Mouse (Mus musculus) kidney, postnatal 0 days (tissue): Measurements from ENCODE around the gene Zfyve16. TPM values are rescaled to one million over a fixed set of nuclear protein-coding genes. Genes with fewer than 3 reads are reported as not detected.
A peak's percentile ranks its signal among the peaks of the same experiment; 100 is the strongest.

Source experiments
- ATAC-seq: fragments of 200-750 bp; cut with Nextera tagmentation; replicated peaks from 2 replicates; pipeline ENCODE4 v1.8.0; 2017; ENCODE audit warnings: low read depth, moderate number of reproducible peaks, moderate TSS enrichment, moderate library complexity; ENCODE audit not compliant: low FRiP score
- DNase-seq: peaks from one replicate; pipeline ENCODE4 v3.0.0-alpha.2; 2016; ENCODE audit warnings: low spot score
- H3K27ac ChIP-seq: fragments of 300-500 bp; sonication (generic); 2 replicates; pipeline ENCODE4 v1.5.1; 2014; ENCODE audit warnings: mild to moderate bottlenecking
- H3K27me3 ChIP-seq: fragments of 300-500 bp; sonication (generic); 2 replicates; pipeline ENCODE4 v1.6.1; 2014; ENCODE audit warnings: low read length, mixed read lengths; ENCODE audit not compliant: insufficient read depth
- H3K36me3 ChIP-seq: fragments of 300-500 bp; sonication (generic); 2 replicates; pipeline ENCODE4 v1.6.1; 2014; ENCODE audit warnings: low read length, mixed read lengths; ENCODE audit not compliant: insufficient read depth
- H3K4me1 ChIP-seq: fragments of 300-500 bp; sonication (generic); replicated peaks from 2 replicates; pipeline ENCODE4 v1.6.1; 2014; ENCODE audit warnings: antibody characterized with exemption, low read length, mixed read lengths; ENCODE audit not compliant: insufficient read depth
- H3K4me2 ChIP-seq: fragments of 300-500 bp; sonication (generic); 2 replicates; pipeline ENCODE4 v1.6.1; 2014; ENCODE audit warnings: mild to moderate bottlenecking, low read length, moderate library complexity, mixed read lengths
- H3K4me3 ChIP-seq: fragments of 300-500 bp; sonication (generic); replicated peaks from 2 replicates; pipeline ENCODE4 v1.5.1; 2014; ENCODE audit warnings: low read depth, low read length
- H3K9ac ChIP-seq: fragments of 300-500 bp; sonication (generic); 2 replicates; pipeline ENCODE4 v1.6.1; 2014; ENCODE audit warnings: low read depth, low read length
- H3K9me3 ChIP-seq: fragments of 300-500 bp; sonication (generic); replicated peaks from 2 replicates; pipeline ENCODE4 v1.6.1; 2016; ENCODE audit warnings: low read length, inconsistent platforms, mixed read lengths
- CTCF ChIP-seq: IDR thresholded peaks from 2 replicates; pipeline ENCODE4 v1.5.1; 2016; ENCODE audit warnings: antibody characterized with exemption, low read depth, mild to moderate bottlenecking, moderate library complexity
- WGBS: fragments of 180-500 bp; shearing (Covaris S2); extraction: QIAGEN DNeasy Blood & Tissue Kit; methylation state at CpG from one replicate; pipeline ENCODE4 v1.1.7; 2014; 5-methylcytosine and 5-hydroxymethylcytosine counted together
- polyA plus RNA-seq: library from polyadenylated mRNA; unstranded; fragments of >200 nt; fragmentation: Nextera tagmentation; extraction: Ambion mirVana; gene quantifications from 2 replicates; pipeline ENCODE4 v1.2.1, GENCODE M21; 2015

Zfyve16 gene
- 9.2 and 10.1 TPM in 2 replicates for polyA plus RNA-seq

DNA sequence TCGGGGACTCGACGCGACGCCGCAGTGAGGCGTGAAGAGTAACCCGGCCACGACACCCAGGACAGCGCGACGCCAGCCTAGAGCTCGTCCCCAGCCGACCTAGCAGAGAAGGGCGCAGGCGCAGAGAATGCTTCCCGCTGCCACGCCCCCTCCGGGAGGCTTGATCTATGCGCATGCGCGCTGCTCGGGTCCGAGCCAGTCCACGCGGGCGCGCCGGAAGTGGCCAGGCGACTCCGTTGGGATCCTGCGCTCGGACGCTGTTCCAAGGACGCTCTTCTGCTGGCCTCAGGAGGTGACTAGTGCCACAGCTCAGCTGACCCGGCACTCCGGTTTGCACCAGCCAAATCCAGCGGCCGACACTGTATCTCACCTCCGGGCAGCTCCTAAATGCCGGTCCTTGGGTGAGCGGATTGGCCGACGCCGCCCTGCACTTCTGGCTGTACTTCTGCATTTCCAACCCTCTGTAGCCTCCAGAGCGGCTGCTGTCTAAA is at the start of gene Zfyve16:
Zfyve16 (minus strand) TSS at position 148 of the 491 bp plus-strand sequence.
- H3K4me1 ChIP-seq, result no peaks in the 10 kb centered on the region
- H3K4me2 ChIP-seq, result peak within 1 kb of the TSS; percentile 76
- no peaks in the 10 kb centered on the region for H3K27me3 ChIP-seq
- under 1% methylated on average over 44 of the region's 46 CpGs for WGBS
- DNase-seq (peak; percentile 98), ATAC-seq (peak; percentile 99)
- H3K9me3 ChIP-seq, result no peaks in the 10 kb centered on the region
- no peak for TF ChIP-seq CTCF
- peak within 1 kb of the TSS; percentile 83 for H3K9ac ChIP-seq
- peak within 1 kb of the TSS; percentile 97 for H3K27ac ChIP-seq
- no peaks in the 10 kb centered on the region for H3K36me3 ChIP-seq
- peak within 1 kb of the TSS; percentile 75 for H3K4me3 ChIP-seq

- H3K36me3 ChIP-seq, result no peaks in the 10 kb centered on the region
- no peaks in the 10 kb centered on the region for H3K27me3 ChIP-seq
- no peak for ATAC-seq
- H3K4me2 ChIP-seq, result no peak overlapping the region
- no peak for DNase-seq
- 75% methylated on average over 4 of the region's 4 CpGs for WGBS
- no peaks in the 10 kb centered on the region for H3K4me1 ChIP-seq
- no peaks in the 10 kb centered on the region for H3K9me3 ChIP-seq
- H3K4me3 ChIP-seq, result no peak overlapping the region
- TF ChIP-seq CTCF, result no peak
- H3K9ac ChIP-seq, result no peak overlapping the region
- H3K27ac ChIP-seq, result no peak overlapping the region
Observed at GRCm38 (mm10) chr13:92578210-92578609, 47.5 kb upstream of the Zfyve16 start.

GRCm38 (mm10) chr13:92576688-92577087 is 46.0 kb upstream of the Zfyve16 start:
- WGBS, result 66% methylated on average over 6 of the region's 6 CpGs
- DNase-seq, result no peak
- H3K27me3 ChIP-seq, result no peaks in the 10 kb centered on the region
- H3K9me3 ChIP-seq, result no peaks in the 10 kb centered on the region
- no peaks in the 10 kb centered on the region for H3K36me3 ChIP-seq
- no peak overlapping the region for H3K4me2 ChIP-seq
- no peak for ATAC-seq
- no peaks in the 10 kb centered on the region for H3K4me1 ChIP-seq
- H3K27ac ChIP-seq, result no peak overlapping the region
- no peak for TF ChIP-seq CTCF
- no peak overlapping the region for H3K4me3 ChIP-seq
- H3K9ac ChIP-seq, result no peak overlapping the region

- no peaks in the 10 kb centered on the region for H3K27me3 ChIP-seq
- no peak for TF ChIP-seq CTCF
- no peak within 1 kb of the TSS for H3K4me3 ChIP-seq
- no peak for ATAC-seq
- no peak within 1 kb of the TSS for H3K4me2 ChIP-seq
- no peak for DNase-seq
- no peak within 1 kb of the TSS for H3K9ac ChIP-seq
- no peaks in the 10 kb centered on the region for H3K4me1 ChIP-seq
- no peak within 1 kb of the TSS for H3K27ac ChIP-seq
- H3K36me3 ChIP-seq, result no peaks in the 10 kb centered on the region
- H3K9me3 ChIP-seq, result no peaks in the 10 kb centered on the region
Observed at GRCm38 (mm10) chr13:92576072-92576471, 45.4 kb upstream of the Zfyve16 start, which contains the start of gene Spz1. Gene Spz1 (minus strand): TSS chr13:92576172.

- Histone ChIP-seq H3K27ac (no peak overlapping the region), H3K9ac (no peak overlapping the region), H3K4me3 (no peak overlapping the region), H3K27me3 (no peaks in the 10 kb centered on the region), H3K4me1 (no peaks in the 10 kb centered on the region), H3K4me2 (no peak overlapping the region), H3K36me3 (no peaks in the 10 kb centered on the region), H3K9me3 (no peaks in the 10 kb centered on the region)
- DNase-seq, result no peak
- TF ChIP-seq CTCF, result no peak
- no peak for ATAC-seq
- 74% methylated on average over 5 of the region's 5 CpGs for WGBS
Observed at GRCm38 (mm10) chr13:92559429-92559828, 28.8 kb upstream of the Zfyve16 start.

DNA sequence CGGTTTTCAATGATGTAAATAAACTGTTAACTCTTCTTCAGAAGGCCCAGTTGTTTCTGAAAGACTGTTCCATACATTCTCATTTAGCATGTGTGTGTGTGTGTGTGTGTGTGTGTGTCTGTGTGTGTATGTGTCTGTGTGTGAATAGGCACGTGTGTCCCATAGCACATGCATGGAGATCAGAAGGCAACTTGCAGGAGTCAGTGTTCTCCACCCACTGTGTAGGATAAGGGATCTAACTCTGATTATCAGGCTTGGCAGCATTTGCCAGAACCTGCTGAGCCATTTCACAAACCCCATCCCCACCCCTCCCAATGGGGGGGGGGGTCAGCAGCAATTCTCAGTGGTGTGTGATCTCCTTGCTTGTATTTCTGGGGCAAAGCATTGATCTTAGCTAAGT is 26.6 kb upstream of the Zfyve16 start:
- no peak for TF ChIP-seq CTCF

DNA sequence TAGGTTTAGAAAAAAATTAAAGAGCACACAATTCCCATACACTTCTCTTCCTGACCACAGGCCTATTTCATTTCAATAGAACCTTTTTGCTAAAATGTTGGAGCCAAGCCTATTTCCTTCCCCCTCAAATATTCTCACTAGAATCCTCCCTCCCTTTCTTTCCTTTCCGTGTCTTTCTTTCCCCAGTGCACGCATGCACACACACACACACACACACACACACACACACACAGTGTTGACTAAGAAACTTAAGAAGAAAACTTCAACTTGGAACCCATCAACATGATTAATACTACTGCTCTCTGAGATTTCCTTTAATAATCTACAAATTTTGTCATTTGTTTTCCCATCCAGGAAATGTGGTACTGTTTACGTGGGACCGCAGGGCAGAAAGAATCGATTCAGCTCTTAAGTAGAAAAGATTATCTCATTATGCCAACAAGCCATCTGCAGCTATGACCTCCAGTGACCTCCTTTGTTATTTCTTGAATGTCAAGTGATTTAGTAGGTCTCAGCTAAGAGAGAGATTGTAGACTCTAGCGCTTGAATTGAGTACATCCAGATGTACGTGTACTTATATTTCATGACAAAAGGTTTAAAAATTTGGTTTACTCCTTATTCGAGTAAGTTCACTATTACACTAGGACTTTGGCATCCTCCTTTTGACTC is 25.9 kb upstream of the Zfyve16 start:
- H3K4me3 ChIP-seq, result no peak overlapping the region
- DNase-seq (peak; percentile 67), ATAC-seq (no peak)
- no peak for TF ChIP-seq CTCF
- no peak overlapping the region for H3K4me2 ChIP-seq
- H3K4me1 ChIP-seq, result no peaks in the 10 kb centered on the region
- no peaks in the 10 kb centered on the region for H3K9me3 ChIP-seq
- no peak overlapping the region for H3K9ac ChIP-seq
- H3K27ac ChIP-seq, result no peak overlapping the region
- WGBS, result 17% methylated on average over 8 of the region's 8 CpGs
- no peaks in the 10 kb centered on the region for H3K27me3 ChIP-seq
- no peaks in the 10 kb centered on the region for H3K36me3 ChIP-seq

More for the DNA sequence above, 26.6 kb upstream of the Zfyve16 start:
- Histone ChIP-seq H3K4me3 (no peak overlapping the region), H3K9ac (no peak overlapping the region), H3K9me3 (no peaks in the 10 kb centered on the region), H3K4me1 (no peaks in the 10 kb centered on the region), H3K36me3 (no peaks in the 10 kb centered on the region), H3K27ac (no peak overlapping the region), H3K27me3 (no peaks in the 10 kb centered on the region), H3K4me2 (no peak overlapping the region)
- DNase-seq (no peak), ATAC-seq (no peak)
- WGBS, result 49% methylated on average over 2 of the region's 2 CpGs
